Mouse (Mus musculus) olfactory bulb, adult 2 months (tissue): ENCODE results near the gene Amotl2. TPM values are rescaled to one million over a fixed set of nuclear protein-coding genes. Genes with fewer than 3 reads are reported as not detected.
A peak's percentile ranks its signal among the peaks of the same experiment; 100 is the strongest.

Experiments
- H3K27ac ChIP-seq: fragments of 200-500 bp; 2 replicates; pipeline ENCODE4 v1.5.1; 2012; ENCODE audit warnings: low read depth, low read length; ENCODE audit not compliant: insufficient read depth
- H3K4me1 ChIP-seq: fragments of 200-500 bp; 2 replicates; pipeline ENCODE4 v1.6.1; 2012; ENCODE audit warnings: low read length; ENCODE audit not compliant: control insufficient read depth, insufficient read depth
- H3K4me3 ChIP-seq: fragments of 200-500 bp; 2 replicates; pipeline ENCODE4 v1.5.1; 2012; ENCODE audit warnings: mild to moderate bottlenecking, low read depth, low read length, moderate library complexity; ENCODE audit not compliant: insufficient read depth
- CTCF ChIP-seq: fragments of 200-500 bp; IDR thresholded peaks from 2 replicates; pipeline ENCODE4 v1.5.1; 2012; ENCODE audit warnings: low read depth, mild to moderate bottlenecking, low read length, moderate library complexity; ENCODE audit not compliant: insufficient read depth
- POLR2A ChIP-seq: fragments of 200-500 bp; IDR thresholded peaks from 2 replicates; pipeline ENCODE4 v1.6.1; 2012; ENCODE audit warnings: mild to moderate bottlenecking, low read depth, low read length, moderate library complexity; ENCODE audit not compliant: insufficient read depth
- WGBS: fragments of 180-500 bp; shearing (Covaris S2); methylation state at CpG from one replicate; pipeline ENCODE4 v1.1.7; 2018; 5-methylcytosine and 5-hydroxymethylcytosine counted together
- polyA plus RNA-seq: library from polyadenylated mRNA; stranded (reverse); fragments of >200 nt; gene quantifications from 2 replicates; pipeline ENCODE4 v1.2.4, GENCODE M21; 2012; ENCODE audit warnings: low replicate concordance; ENCODE audit not compliant: missing spikeins, insufficient read depth, insufficient read length

The Amotl2 gene
- polyA plus RNA-seq, 1 experiment, result not detected

DNA sequence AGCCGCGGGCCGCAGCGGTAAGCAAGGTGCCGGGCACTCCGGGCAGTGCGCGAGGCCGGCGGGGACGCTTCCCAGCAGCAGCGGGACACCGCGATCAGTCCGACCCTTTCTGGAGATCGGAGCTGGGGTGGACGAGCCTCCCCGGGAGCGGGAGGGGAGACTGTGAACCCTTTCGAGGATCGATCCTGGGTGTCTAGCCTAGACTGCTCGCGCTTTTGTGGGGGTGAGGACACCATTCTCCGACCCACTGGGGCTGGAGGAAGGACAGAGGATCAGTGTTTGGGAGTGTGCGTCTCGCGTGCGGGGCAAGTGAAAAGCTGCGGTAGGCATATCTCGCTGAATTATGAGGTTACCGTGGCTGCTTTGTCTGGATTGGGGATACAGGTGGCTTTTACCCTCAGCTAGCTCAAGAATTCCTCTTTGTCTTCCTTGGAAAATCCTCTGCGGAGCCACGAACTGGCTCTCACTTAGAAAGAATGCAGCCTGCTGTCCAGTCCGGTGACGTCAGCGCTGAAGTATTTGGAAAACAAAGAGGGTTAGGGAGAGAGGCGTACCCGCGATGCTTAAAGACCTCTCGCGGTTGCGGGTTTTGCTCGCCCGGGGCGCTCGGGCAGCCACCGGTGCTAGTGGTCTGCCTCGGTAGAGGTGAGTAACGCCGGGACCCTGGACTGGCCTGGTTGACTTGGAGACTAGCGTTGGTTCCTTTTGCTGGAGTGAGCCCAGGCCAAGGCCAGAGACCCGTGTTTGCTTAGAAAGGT lies 1.6 kb downstream of the Amotl2 start:
- peak overlapping the region; percentile 71 for H3K4me3 ChIP-seq
- peak overlapping the region; percentile 86 for H3K27ac ChIP-seq
- no peak for TF ChIP-seq CTCF
- 0 out of 2 replicates have a peak, but pooled peaks have one; percentile 16 for TF ChIP-seq POLR2A
- H3K4me1 ChIP-seq, result peaks cover 21% of the 10 kb centered on the region
- WGBS, result under 1% methylated on average over 52 of the region's 52 CpGs

DNA sequence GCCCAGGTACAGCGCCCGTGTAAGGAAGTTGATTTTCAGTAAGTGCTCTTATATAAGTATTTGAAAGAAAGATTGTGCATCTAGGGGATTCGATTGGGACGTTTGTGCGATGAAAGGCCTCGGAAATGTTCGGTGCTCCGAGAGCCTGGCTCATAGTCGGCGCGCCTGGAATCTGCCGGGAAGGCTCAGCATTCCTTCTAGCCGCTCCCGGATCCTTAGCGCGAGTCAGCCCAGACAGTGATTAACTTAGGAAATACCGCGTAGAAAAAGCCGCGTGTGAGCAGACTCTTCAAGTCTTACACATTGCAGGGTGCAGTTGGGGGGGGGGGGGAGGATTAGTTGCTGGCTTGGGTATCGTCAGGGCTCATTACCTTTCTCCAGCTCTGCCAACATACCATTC lies 2.2 kb downstream of the Amotl2 start:
- 3% methylated on average over 21 of the region's 21 CpGs for WGBS
- Histone ChIP-seq H3K4me1 (peaks cover 27% of the 10 kb centered on the region), H3K4me3 (peak overlapping the region; percentile 71), H3K27ac (peak overlapping the region; percentile 86)
- TF ChIP-seq CTCF (no peak), POLR2A (no peak)

DNA sequence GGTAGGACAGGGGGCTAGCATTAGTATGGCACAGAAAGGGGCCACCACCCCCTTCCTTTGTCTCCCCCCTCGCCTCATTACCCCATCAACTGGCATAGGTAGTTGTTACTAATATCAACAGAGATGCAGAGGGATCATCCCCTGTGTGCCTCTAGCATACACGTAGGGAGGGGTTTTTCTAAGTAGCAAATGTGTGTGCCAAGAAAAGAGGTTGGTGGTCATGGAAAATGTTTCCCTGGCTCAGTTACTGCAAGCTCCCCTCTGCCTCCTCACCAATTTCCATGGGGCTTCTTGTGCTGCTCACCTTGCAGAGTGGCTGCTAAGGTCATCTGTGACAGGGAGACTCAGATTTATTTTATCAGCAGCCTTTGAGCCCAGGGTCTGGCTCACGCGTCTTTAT lies 2.6 kb downstream of the Amotl2 start:
- TF ChIP-seq POLR2A (no peak), CTCF (no peak)
- WGBS, result 33% methylated on average over 4 of the region's 4 CpGs
- Histone ChIP-seq H3K4me1 (peaks cover 28% of the 10 kb centered on the region), H3K27ac (peak overlapping the region; percentile 86; the same call in 1 of the 2 replicates), H3K4me3 (peak overlapping the region; percentile 71)

DNA sequence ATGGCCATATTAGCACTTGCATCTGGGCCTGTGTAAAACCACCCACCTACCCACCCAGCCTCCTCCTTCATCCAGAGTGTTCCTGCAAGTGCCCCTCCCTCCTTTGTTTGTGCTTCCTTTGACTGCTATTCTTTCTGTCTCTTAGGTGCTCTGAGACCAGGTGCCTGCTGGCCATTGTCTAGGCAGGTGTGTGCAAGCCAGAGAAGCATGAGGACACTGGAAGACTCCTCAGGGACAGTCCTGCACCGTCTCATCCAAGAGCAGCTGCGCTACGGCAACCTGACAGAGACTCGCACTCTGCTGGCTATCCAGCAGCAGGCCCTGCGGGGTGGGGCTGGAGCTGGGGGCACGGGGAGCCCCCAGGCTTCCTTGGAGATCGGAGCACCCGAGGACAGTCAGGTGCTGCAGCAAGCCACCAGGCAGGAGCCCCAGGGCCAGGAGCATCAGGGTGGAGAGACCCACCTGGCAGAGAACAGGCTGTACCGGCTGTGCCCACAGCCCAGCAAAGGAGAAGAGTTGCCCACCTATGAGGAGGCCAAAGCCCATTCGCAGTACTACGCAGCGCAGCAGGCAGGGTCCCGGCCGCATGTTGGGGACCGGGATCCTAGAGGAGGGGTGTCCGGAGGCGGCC lies 3.6 kb downstream of the Amotl2 start:
- Histone ChIP-seq H3K27ac (no peak overlapping the region), H3K4me1 (peaks cover 33% of the 10 kb centered on the region), H3K4me3 (peak overlapping the region; percentile 2)
- WGBS, result 68% methylated on average over 17 of the region's 17 CpGs
- TF ChIP-seq CTCF, result no peak
- TF ChIP-seq POLR2A, result no peak

DNA sequence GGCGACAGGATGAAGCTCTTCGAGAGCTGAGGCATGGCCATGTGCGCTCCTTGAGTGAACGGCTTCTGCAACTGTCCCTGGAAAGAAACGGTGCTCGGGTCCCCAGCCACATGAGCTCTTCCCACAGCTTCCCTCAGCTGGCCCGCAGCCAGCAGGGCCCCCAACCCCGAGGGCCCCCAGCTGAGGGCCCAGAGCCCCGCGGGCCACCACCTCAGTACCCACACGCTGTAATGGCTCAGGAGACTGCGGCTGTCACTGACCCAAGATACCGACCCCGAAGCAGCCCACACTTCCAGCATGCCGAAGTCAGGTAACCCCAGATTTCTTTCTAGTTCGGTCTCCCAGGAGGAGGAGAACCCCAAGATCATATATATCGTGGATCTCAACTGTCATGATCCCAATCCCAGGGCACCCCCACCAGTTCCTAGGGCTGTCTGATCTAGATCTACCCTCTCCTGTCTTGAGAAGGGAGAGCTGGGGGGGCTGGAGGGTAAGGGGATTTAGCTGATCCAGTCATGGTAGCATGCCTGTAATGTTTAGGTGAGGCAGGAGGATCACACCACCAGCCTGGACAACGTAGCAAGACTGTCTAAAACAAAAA lies 4.2 kb downstream of the Amotl2 start:
- no peak overlapping the region for H3K27ac ChIP-seq
- no peak for TF ChIP-seq POLR2A
- TF ChIP-seq CTCF, result no peak

DNA sequence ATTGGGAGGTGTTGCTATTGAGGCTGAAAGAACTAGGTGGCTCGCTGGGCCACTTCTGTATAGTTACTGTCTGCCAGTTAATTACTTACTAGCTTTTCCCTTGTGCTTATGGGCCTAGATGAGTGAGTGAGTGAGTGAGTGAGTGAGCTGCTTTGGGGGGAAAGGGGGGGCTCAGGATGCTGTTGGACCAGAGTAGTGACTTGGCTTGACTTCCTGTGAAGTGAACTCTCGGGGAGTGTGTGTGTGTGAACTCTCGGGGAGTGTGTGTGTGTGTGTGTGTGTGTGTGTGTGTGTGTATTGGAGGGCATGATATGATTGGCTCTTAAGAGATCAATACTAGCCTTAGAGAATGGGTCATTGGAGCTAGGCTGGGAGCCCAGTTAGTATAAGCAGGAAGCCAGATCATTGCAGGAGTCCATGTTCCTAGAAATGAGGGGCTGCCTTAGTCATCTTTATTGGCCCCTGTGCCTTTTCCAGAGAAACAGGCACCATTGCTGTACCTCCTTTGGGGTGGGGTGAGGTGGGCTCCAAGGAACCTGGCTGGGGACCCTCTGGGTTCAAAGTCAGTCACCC lies 5.0 kb downstream of the Amotl2 start:
- H3K4me3 ChIP-seq, result no peak overlapping the region
- TF ChIP-seq POLR2A (no peak), CTCF (no peak)
- WGBS, result 65% methylated on average over 3 of the region's 3 CpGs
- H3K27ac ChIP-seq, result no peak overlapping the region
- peaks cover 39% of the 10 kb centered on the region for H3K4me1 ChIP-seq

More for the DNA sequence above, 4.2 kb downstream of the Amotl2 start:
- Histone ChIP-seq H3K4me3 (peak overlapping the region; percentile 2; the same call in 1 of the 2 replicates), H3K4me1 (peaks cover 32% of the 10 kb centered on the region)
- 65% methylated on average over 18 of the region's 18 CpGs for WGBS

DNA sequence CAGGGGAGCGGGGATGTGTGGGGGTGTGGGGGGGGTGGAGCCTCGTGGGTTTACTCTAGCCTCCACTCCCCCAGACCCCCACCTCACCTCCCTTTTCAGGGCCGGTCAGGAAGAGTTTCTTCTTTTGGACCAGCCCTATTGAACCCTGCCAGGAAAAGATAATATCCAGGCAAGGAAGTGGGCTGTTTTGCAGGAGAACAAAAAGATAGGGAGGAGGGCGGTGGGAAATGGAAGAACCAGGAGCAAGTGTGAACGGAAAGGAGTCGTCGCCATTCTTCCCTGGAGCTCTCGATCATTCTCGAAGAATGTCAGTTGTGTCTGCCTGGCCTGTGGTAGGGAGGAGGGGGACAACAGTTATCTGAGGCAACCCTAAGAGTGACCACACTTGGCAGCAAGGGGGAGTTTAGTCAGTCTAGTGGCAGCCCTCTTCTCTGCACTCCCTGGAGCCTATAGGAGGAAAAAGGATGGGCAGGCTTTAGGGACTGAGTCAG lies 5.6 kb downstream of the Amotl2 start:
- Histone ChIP-seq H3K27ac (0 out of 2 replicates have a peak overlapping the region, but pooled peaks have one; percentile 3), H3K4me1 (peaks cover 44% of the 10 kb centered on the region), H3K4me3 (no peak overlapping the region)
- TF ChIP-seq POLR2A (no peak), CTCF (no peak)
- 63% methylated on average over 9 of the region's 9 CpGs for WGBS

DNA sequence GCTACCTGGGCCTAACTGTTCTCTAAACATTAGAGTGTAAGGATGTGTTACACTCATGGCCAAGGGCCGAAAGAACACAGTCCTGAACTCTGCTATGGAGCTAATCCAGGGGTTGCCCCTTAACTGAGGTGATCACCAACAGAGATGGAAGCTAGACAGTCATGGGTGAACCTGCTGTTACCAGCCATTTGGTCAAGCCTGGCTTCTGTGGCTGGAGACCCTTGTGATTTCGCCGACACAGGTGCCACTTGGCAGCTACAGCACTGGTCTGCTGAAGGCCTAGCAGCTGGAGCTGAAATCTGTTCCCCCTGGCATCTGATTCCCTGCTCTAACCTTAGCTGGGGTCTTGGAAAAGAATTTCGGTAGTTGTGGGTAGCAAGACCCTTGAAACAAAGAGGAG lies 6.3 kb downstream of the Amotl2 start:
- 83% methylated on average over 4 of the region's 4 CpGs for WGBS
- no peak overlapping the region for H3K27ac ChIP-seq
- peaks cover 44% of the 10 kb centered on the region for H3K4me1 ChIP-seq

More for the DNA sequence above, 6.3 kb downstream of the Amotl2 start:
- no peak for TF ChIP-seq POLR2A
- TF ChIP-seq CTCF, result no peak
- H3K4me3 ChIP-seq, result no peak overlapping the region
